Mouse (Mus musculus): ENCODE measurements around the gene Gm3696.
"Not testable (repeated sequence)": the region's sequence is repeated elsewhere in the genome, so short reads cannot be mapped to it uniquely, and the experiment has no call there.

GRCm38 (mm10) chr14:7100521-7100920 is at the start of gene Gm3696:
- not testable (repeated sequence) for TF ChIP-seq GATA1 (IDR thresholded peaks at IDR 0.05; ENCODE audit: borderline replicate concordance, low read length); FLI1 (IDR thresholded peaks at IDR 0.05; ENCODE audit: low read length)

Measured in megakaryocyte, embryonic 14.5 days (primary cell).